Mouse (Mus musculus) frontal cortex, postnatal 36 days (tissue): ENCODE measurements at regions not wholly inside any gene's neighbourhood (a gene's known extent, or its start where the extent isn't known, plus 50 kb on each side); places are given as distances from the start of the nearest gene placed in this dataset.

Source experiments
- DNase-seq, 2 experiments: peaks; one replicate each; pipeline ENCODE4 v3.0.0; 2022; ENCODE audit warnings: low spot score in 2 of 2

- DNase-seq: no peak
Measured at GRCm38 (mm10) chr13:97847561-97847960, 87.1 kb upstream of the Gm10260 start.

GRCm38 (mm10) chr13:97845148-97845547 is 84.7 kb upstream of the Gm10260 start:
- DNase-seq: no peak

GRCm38 (mm10) chr13:97842801-97843200 is 82.4 kb upstream of the Gm10260 start:
- no peak for DNase-seq

- no peak for DNase-seq
Measured at GRCm38 (mm10) chr13:97841503-97841902, 81.1 kb upstream of the Gm10260 start.

- DNase-seq: no peak
Measured at GRCm38 (mm10) chr13:97839617-97840308, 79.3 kb upstream of the Gm10260 start.

GRCm38 (mm10) chr13:97837443-97838000 is 77.1 kb upstream of the Gm10260 start:
- DNase-seq: no peak

- DNase-seq: no peak
Measured at GRCm38 (mm10) chr13:97832448-97832847, 72.0 kb upstream of the Gm10260 start.

GRCm38 (mm10) chr13:97831839-97832238 is 71.4 kb upstream of the Gm10260 start:
- no peak for DNase-seq

- no peak for DNase-seq
Measured at GRCm38 (mm10) chr13:97829558-97829957, 69.1 kb upstream of the Gm10260 start.

- DNase-seq: no peak
Measured at GRCm38 (mm10) chr13:97825801-97826576, 65.6 kb upstream of the Gm10260 start.

- DNase-seq: no peak
Measured at GRCm38 (mm10) chr13:97825361-97825760, 64.9 kb upstream of the Gm10260 start.

GRCm38 (mm10) chr13:97824071-97824716 is 63.8 kb upstream of the Gm10260 start:
- DNase-seq: peak; percentile 57 to 65

GRCm38 (mm10) chr13:97821630-97822029 is 61.2 kb upstream of the Gm10260 start:
- no peak for DNase-seq

- DNase-seq: no peak
Measured at GRCm38 (mm10) chr13:97821011-97821410, 60.6 kb upstream of the Gm10260 start.

GRCm38 (mm10) chr13:97820401-97820800 is 60.0 kb upstream of the Gm10260 start:
- DNase-seq: no peak

GRCm38 (mm10) chr13:97819036-97819435 is 58.6 kb upstream of the Gm10260 start:
- no peak for DNase-seq

- no peak for DNase-seq
Measured at GRCm38 (mm10) chr13:97816923-97817322, 56.5 kb upstream of the Gm10260 start.
